Mouse (Mus musculus) hindbrain, embryonic 13.5 days (tissue): Measurements from ENCODE around the gene Kif28. TPM values are rescaled to one million over a fixed set of nuclear protein-coding genes. Genes with fewer than 3 reads are reported as not detected.
"Not testable (repeated sequence)": the region's sequence is repeated elsewhere in the genome, so short reads cannot be mapped to it uniquely, and the experiment has no call there.

Experiments
- ATAC-seq: fragments of 200-750 bp; cut with Nextera tagmentation; 2 replicates; pipeline ENCODE4 v1.8.0; 2017; ENCODE audit warnings: moderate TSS enrichment; ENCODE audit not compliant: low FRiP score
- H3K27ac ChIP-seq: fragments of 300-500 bp; sonication (generic); 2 replicates; pipeline ENCODE4 v1.5.1; 2015; ENCODE audit warnings: inconsistent platforms, mild to moderate bottlenecking, moderate library complexity
- H3K27me3 ChIP-seq: fragments of 300-500 bp; sonication (generic); 2 replicates; pipeline ENCODE4 v1.6.1; 2015; ENCODE audit warnings: mild to moderate bottlenecking, inconsistent platforms
- H3K36me3 ChIP-seq: fragments of 300-500 bp; sonication (generic); 2 replicates; pipeline ENCODE4 v1.6.1; 2015; ENCODE audit warnings: mild to moderate bottlenecking, inconsistent platforms
- H3K4me1 ChIP-seq: fragments of 300-500 bp; sonication (generic); replicated peaks from 2 replicates; pipeline ENCODE4 v1.6.1; 2015; ENCODE audit warnings: inconsistent platforms
- H3K4me2 ChIP-seq: fragments of 300-500 bp; sonication (generic); 2 replicates; pipeline ENCODE4 v1.6.1; 2015; ENCODE audit warnings: inconsistent platforms, mild to moderate bottlenecking, moderate library complexity
- H3K4me3 ChIP-seq: fragments of 300-500 bp; sonication (generic); 2 replicates; pipeline ENCODE4 v1.5.1; 2015; ENCODE audit warnings: mild to moderate bottlenecking, inconsistent platforms
- H3K9ac ChIP-seq: fragments of 300-500 bp; sonication (generic); 2 replicates; pipeline ENCODE4 v1.6.1; 2015; ENCODE audit warnings: mild to moderate bottlenecking, inconsistent platforms
- H3K9me3 ChIP-seq: fragments of 300-500 bp; sonication (generic); 2 replicates; pipeline ENCODE4 v1.6.1; 2016; ENCODE audit warnings: inconsistent platforms
- WGBS: fragments of 180-500 bp; shearing (Covaris S2); methylation state at CpG from one replicate; pipeline ENCODE4 v1.1.7; 2015; 5-methylcytosine and 5-hydroxymethylcytosine counted together
- polyA plus RNA-seq: library from polyadenylated mRNA; unstranded; fragments of >200 nt; fragmentation: Nextera tagmentation; extraction: Ambion mirVana; gene quantifications from 2 replicates; pipeline ENCODE4 v1.2.1, GENCODE M21; 2015

The Kif28 gene
- polyA plus RNA-seq, 1 experiment from 2014 or later: not detected

GRCm38 (mm10) chr1:179734500-179735474, 10.3 kb downstream of the Kif28 start:
- H3K4me2 ChIP-seq: no peak overlapping the region
- ATAC-seq: no peak
- no peak overlapping the region for H3K27ac ChIP-seq
- H3K9me3 ChIP-seq: no peaks in the 10 kb centered on the region
- no peaks in the 10 kb centered on the region for H3K27me3 ChIP-seq
- no peaks in the 10 kb centered on the region for H3K36me3 ChIP-seq
- H3K9ac ChIP-seq: no peak overlapping the region
- 41% methylated on average over 15 of the region's 15 CpGs for WGBS
- no peak overlapping the region for H3K4me3 ChIP-seq
- H3K4me1 ChIP-seq: no peaks in the 10 kb centered on the region

GRCm38 (mm10) chr1:179731391-179731790, 13.7 kb downstream of the Kif28 start:
- WGBS: 90% methylated on average over 3 of the region's 3 CpGs
- Histone ChIP-seq H3K4me2 (no peak overlapping the region), H3K9me3 (no peaks in the 10 kb centered on the region), H3K27ac (no peak overlapping the region), H3K4me1 (no peaks in the 10 kb centered on the region), H3K4me3 (no peak overlapping the region), H3K9ac (no peak overlapping the region), H3K36me3 (no peaks in the 10 kb centered on the region), H3K27me3 (no peaks in the 10 kb centered on the region)
- ATAC-seq: no peak

- Histone ChIP-seq H3K4me1 (no peaks in the 10 kb centered on the region), H3K9me3 (no peaks in the 10 kb centered on the region), H3K36me3 (no peaks in the 10 kb centered on the region), H3K27me3 (no peaks in the 10 kb centered on the region), H3K4me2 (no peak overlapping the region), H3K9ac (no peak overlapping the region), H3K4me3 (no peak overlapping the region), H3K27ac (no peak overlapping the region)
- 90% methylated on average over 10 of the region's 10 CpGs for WGBS
- no peak for ATAC-seq
These were observed 16.4 kb downstream of the Kif28 start for GRCm38 (mm10) chr1:179728661-179729060.

- H3K36me3 ChIP-seq: no peaks in the 10 kb centered on the region
- WGBS: 69% methylated on average over 8 of the region's 8 CpGs
- H3K9ac ChIP-seq: no peak overlapping the region
- no peak overlapping the region for H3K4me3 ChIP-seq
- no peak overlapping the region for H3K4me2 ChIP-seq
- no peaks in the 10 kb centered on the region for H3K27me3 ChIP-seq
- H3K4me1 ChIP-seq: no peaks in the 10 kb centered on the region
- no peak for ATAC-seq
- no peaks in the 10 kb centered on the region for H3K9me3 ChIP-seq
- H3K27ac ChIP-seq: no peak overlapping the region
These were observed 22.1 kb downstream of the Kif28 start for GRCm38 (mm10) chr1:179722811-179723469.

- H3K9me3 ChIP-seq: peaks cover 3% of the 10 kb centered on the region; the same call in 1 of the 2 replicates
- no peaks in the 10 kb centered on the region for H3K4me1 ChIP-seq
- no peak overlapping the region for H3K4me2 ChIP-seq
- ATAC-seq: no peak
- no peak overlapping the region for H3K4me3 ChIP-seq
- no peaks in the 10 kb centered on the region for H3K27me3 ChIP-seq
- H3K36me3 ChIP-seq: no peaks in the 10 kb centered on the region
- WGBS: 94% methylated on average over 4 of the region's 4 CpGs
- H3K9ac ChIP-seq: no peak overlapping the region
- H3K27ac ChIP-seq: no peak overlapping the region
These were observed 29.3 kb downstream of the Kif28 start for GRCm38 (mm10) chr1:179715786-179716185.

GRCm38 (mm10) chr1:179715289-179715688, 29.8 kb downstream of the Kif28 start:
- not testable (repeated sequence) for H3K9me3 ChIP-seq, H3K27ac ChIP-seq, H3K4me1 ChIP-seq, H3K27me3 ChIP-seq, H3K36me3 ChIP-seq, H3K4me3 ChIP-seq, ATAC-seq, H3K4me2 ChIP-seq, H3K9ac ChIP-seq
- WGBS: 91% methylated on average over 4 of the region's 4 CpGs

GRCm38 (mm10) chr1:179713367-179713766, 31.7 kb downstream of the Kif28 start:
- no peaks in the 10 kb centered on the region for H3K27me3 ChIP-seq
- no peak overlapping the region for H3K4me3 ChIP-seq
- ATAC-seq: no peak
- H3K9me3 ChIP-seq: peaks cover 3% of the 10 kb centered on the region; the same call in 1 of the 2 replicates
- H3K36me3 ChIP-seq: no peaks in the 10 kb centered on the region
- no peak overlapping the region for H3K27ac ChIP-seq
- WGBS: 83% methylated on average over 3 of the region's 3 CpGs
- H3K4me2 ChIP-seq: no peak overlapping the region
- no peak overlapping the region for H3K9ac ChIP-seq
- H3K4me1 ChIP-seq: no peaks in the 10 kb centered on the region

- H3K9me3 ChIP-seq: peaks cover 3% of the 10 kb centered on the region; the same call in 1 of the 2 replicates
- no peak overlapping the region for H3K4me3 ChIP-seq
- H3K27ac ChIP-seq: no peak overlapping the region
- H3K4me1 ChIP-seq: no peaks in the 10 kb centered on the region
- H3K9ac ChIP-seq: no peak overlapping the region
- 86% methylated on average over 7 of the region's 7 CpGs for WGBS
- H3K4me2 ChIP-seq: no peak overlapping the region
- H3K36me3 ChIP-seq: no peaks in the 10 kb centered on the region
- ATAC-seq: no peak
- H3K27me3 ChIP-seq: no peaks in the 10 kb centered on the region
These were observed 32.4 kb downstream of the Kif28 start for GRCm38 (mm10) chr1:179712658-179713057.

- Histone ChIP-seq H3K4me1 (no peaks in the 10 kb centered on the region), H3K9ac (no peak overlapping the region), H3K4me2 (no peak overlapping the region), H3K4me3 (no peak overlapping the region), H3K9me3 (peaks cover 3% of the 10 kb centered on the region; the same call in 1 of the 2 replicates), H3K36me3 (no peaks in the 10 kb centered on the region), H3K27me3 (no peaks in the 10 kb centered on the region), H3K27ac (no peak overlapping the region)
- ATAC-seq: no peak
- 89% methylated on average over 5 of the region's 5 CpGs for WGBS
These were observed 34.3 kb downstream of the Kif28 start for GRCm38 (mm10) chr1:179710739-179711138.

- no peak for ATAC-seq
These were observed 35.7 kb downstream of the Kif28 start for GRCm38 (mm10) chr1:179709390-179709789.

GRCm38 (mm10) chr1:179705154-179705553, 39.9 kb downstream of the Kif28 start:
- H3K9me3 ChIP-seq: no peaks in the 10 kb centered on the region
- H3K9ac ChIP-seq: no peak overlapping the region
- ATAC-seq: no peak
- H3K4me2 ChIP-seq: no peak overlapping the region
- H3K4me1 ChIP-seq: no peaks in the 10 kb centered on the region
- H3K4me3 ChIP-seq: no peak overlapping the region
- 91% methylated on average over 6 of the region's 6 CpGs for WGBS
- H3K27me3 ChIP-seq: no peaks in the 10 kb centered on the region
- H3K27ac ChIP-seq: no peak overlapping the region
- H3K36me3 ChIP-seq: no peaks in the 10 kb centered on the region

More at GRCm38 (mm10) chr1:179709390-179709789, 35.7 kb downstream of the Kif28 start:
- H3K27me3 ChIP-seq: no peaks in the 10 kb centered on the region
- H3K9me3 ChIP-seq: no peaks in the 10 kb centered on the region
- H3K4me1 ChIP-seq: no peaks in the 10 kb centered on the region
- no peak overlapping the region for H3K9ac ChIP-seq
- WGBS: 89% methylated on average over 6 of the region's 6 CpGs
- no peak overlapping the region for H3K4me2 ChIP-seq
- H3K36me3 ChIP-seq: no peaks in the 10 kb centered on the region
- no peak overlapping the region for H3K27ac ChIP-seq
- H3K4me3 ChIP-seq: no peak overlapping the region

- H3K36me3 ChIP-seq: no peaks in the 10 kb centered on the region
- H3K9me3 ChIP-seq: no peaks in the 10 kb centered on the region
- 84% methylated on average over 3 of the region's 3 CpGs for WGBS
- H3K4me2 ChIP-seq: no peak overlapping the region
- no peak overlapping the region for H3K9ac ChIP-seq
- no peaks in the 10 kb centered on the region for H3K27me3 ChIP-seq
- no peaks in the 10 kb centered on the region for H3K4me1 ChIP-seq
- no peak for ATAC-seq
- no peak overlapping the region for H3K27ac ChIP-seq
- no peak overlapping the region for H3K4me3 ChIP-seq
These were observed 40.9 kb downstream of the Kif28 start for GRCm38 (mm10) chr1:179704150-179704549.
